Mouse (Mus musculus) adrenal gland, adult 10 weeks (tissue): ENCODE results near the gene Rsbn1. TPM values are rescaled to one million over a fixed set of nuclear protein-coding genes. Genes with fewer than 3 reads are reported as not detected.

Experiments
- polyA plus RNA-seq: library from polyadenylated mRNA; stranded (reverse); fragments of 350-450 nt; fragmentation: Illumina TruSeq; extraction: RNeasy Lipid Tissue Mini Kit (QIAGEN cat#74804); gene quantifications from one replicate; pipeline ENCODE4 v1.2.3, GENCODE M21; 2014; ENCODE audit warnings: low read depth, low replicate concordance

Gene Rsbn1
- 49.7 TPM for polyA plus RNA-seq

GRCm38 (mm10) chr3:103914010-103914669 lies at the start of gene Rsbn1:
Rsbn1 (plus strand) TSS chr3:103914120.

GRCm38 (mm10) chr3:103967861-103968691 lies 54.2 kb downstream of the Rsbn1 start, which contains the start of gene Phtf1:
Phtf1 (plus strand) TSS chr3:103968110.

Other genes with a start within 250 kb of the Rsbn1 start
- gene Olfml3, start 176.1 kb upstream of the Rsbn1 start, polyA plus RNA-seq = 19.1 TPM
- gene Gm10964, start 174.8 kb upstream of the Rsbn1 start, polyA plus RNA-seq = not detected
- gene Hipk1, start 122.6 kb upstream of the Rsbn1 start, polyA plus RNA-seq = 104 TPM
- 10.9 TPM for gene Dclre1b, start 104.7 kb upstream of the Rsbn1 start, polyA plus RNA-seq
- 16.2 TPM for gene Ap4b1, start 104.6 kb upstream of the Rsbn1 start, polyA plus RNA-seq
- gene Gm43064, start 104.5 kb upstream of the Rsbn1 start, polyA plus RNA-seq = not detected
- gene Bcl2l15, start 81.5 kb upstream of the Rsbn1 start, polyA plus RNA-seq = not detected
- gene Ptpn22, start 54.3 kb upstream of the Rsbn1 start, polyA plus RNA-seq = 2.9 TPM
- 29.7 TPM for gene Phtf1, start 54.0 kb downstream of the Rsbn1 start, polyA plus RNA-seq